Mouse (Mus musculus) layer of hippocampus, adult 9-11 months (tissue): Measurements from ENCODE around the gene Olfr10.

ENCODE experiments used
- DNase-seq: peaks from one replicate; pipeline ENCODE4 v3.0.0; 2022

Olfr10 gene

DNA sequence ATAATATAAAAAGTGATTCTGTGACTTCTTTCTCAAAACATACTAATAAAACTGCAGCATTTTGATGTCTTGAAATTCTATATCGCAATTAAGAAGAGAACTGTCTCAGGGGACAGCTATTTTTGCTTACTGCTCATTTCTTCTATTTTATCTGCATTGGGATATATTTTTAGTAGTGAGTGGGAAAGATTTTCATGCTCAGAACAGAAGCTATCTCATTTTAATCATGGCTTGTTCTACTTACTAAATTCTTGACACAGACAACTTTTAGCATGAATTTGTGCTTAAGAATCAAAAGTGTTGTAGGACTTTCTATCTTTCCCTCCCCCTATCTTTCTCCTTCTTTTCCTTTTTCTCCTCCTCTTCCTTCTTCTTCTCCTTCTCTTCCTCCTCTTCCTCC lies 25.1 kb downstream of the Olfr10 start:
- no peak for DNase-seq

DNA sequence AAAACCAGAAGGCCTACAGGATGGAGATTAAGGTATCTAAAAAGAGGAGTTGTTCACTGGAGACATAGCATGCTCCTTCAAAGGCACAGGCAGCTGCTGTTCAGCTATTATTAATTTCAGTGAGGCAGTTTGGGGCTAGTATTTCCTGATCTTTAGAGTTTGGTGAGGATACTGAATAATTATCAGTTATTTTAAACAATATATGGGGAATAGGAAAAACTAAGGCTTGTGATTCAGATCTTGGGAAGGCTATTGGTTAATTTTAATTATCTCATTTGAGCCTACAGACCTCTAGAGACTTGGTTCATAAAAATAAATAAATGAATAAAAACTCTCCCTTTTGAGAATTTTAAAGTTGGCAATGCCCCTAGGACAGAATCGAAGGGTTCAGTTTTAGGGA lies 30.3 kb downstream of the Olfr10 start, which contains the start of gene Olfr1390:
Olfr1390 (plus strand) TSS at position 301 of the 400 bp plus-strand sequence.
- no peak for DNase-seq

DNA sequence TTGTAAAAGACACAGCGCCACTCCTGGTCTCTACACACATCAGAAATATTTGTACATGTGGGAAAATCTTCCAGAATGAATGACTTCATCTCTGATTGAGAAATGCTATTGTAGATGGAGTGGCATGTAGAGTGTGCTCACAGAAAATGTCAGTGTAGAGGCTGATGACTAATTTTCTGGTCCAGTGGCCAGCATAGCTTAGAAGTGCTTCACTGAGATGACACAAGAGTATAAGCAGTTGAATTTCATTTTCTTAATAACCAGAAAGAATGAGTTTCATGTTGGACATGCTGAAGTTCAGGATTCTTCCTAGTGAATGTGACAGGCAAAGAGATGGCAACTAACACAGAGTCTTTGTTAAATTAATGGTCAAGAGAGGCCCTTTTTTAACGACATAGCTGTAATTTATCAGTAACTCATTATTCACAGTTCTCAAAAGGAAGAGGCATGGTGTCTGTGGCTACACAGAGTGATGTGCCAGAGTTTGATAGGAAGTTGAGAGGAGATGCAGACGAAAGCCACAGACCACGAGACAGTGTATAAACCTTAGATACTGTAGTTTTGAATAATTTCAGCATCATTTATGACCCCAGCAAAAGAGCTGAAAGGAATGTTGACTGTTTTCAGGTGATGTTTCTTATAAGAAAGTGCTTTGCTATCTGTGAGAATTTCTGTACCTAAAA lies 32.8 kb downstream of the Olfr10 start:
- no peak for DNase-seq
